Mouse (Mus musculus) heart, embryonic 11.5 days (tissue): ENCODE data around the gene Mapk8ip3. TPM values are rescaled to one million over a fixed set of nuclear protein-coding genes. Genes with fewer than 3 reads are reported as not detected.
A peak's percentile ranks its signal among the peaks of the same experiment; 100 is the strongest.

ENCODE experiments used
- ATAC-seq: fragments of 200-750 bp; cut with Nextera tagmentation; replicated peaks from 2 replicates; pipeline ENCODE4 v1.8.0; 2017; ENCODE audit warnings: moderate library complexity; ENCODE audit not compliant: insufficient number of reproducible peaks, low FRiP score, low TSS enrichment
- H3K27ac ChIP-seq: fragments of 300-500 bp; sonication (generic); 2 replicates; pipeline ENCODE4 v1.5.1; 2014; ENCODE audit warnings: mild to moderate bottlenecking, low read depth, low read length
- H3K27me3 ChIP-seq: fragments of 300-500 bp; sonication (generic); 2 replicates; pipeline ENCODE4 v1.6.1; 2014; ENCODE audit warnings: mild to moderate bottlenecking, low read length, mixed read lengths; ENCODE audit not compliant: control insufficient read depth, insufficient read depth
- H3K36me3 ChIP-seq: fragments of 300-500 bp; sonication (generic); 2 replicates; pipeline ENCODE4 v1.6.1; 2014; ENCODE audit warnings: mild to moderate bottlenecking, low read length, moderate library complexity, mixed read lengths; ENCODE audit not compliant: control insufficient read depth, insufficient read depth
- H3K4me1 ChIP-seq: fragments of 300-500 bp; sonication (generic); 2 replicates; pipeline ENCODE4 v1.6.1; 2014; ENCODE audit warnings: low read length; ENCODE audit not compliant: control insufficient read depth, insufficient read depth
- H3K4me2 ChIP-seq: fragments of 300-500 bp; sonication (generic); 2 replicates; pipeline ENCODE4 v1.6.1; 2014; ENCODE audit warnings: mild to moderate bottlenecking, moderate library complexity
- H3K4me3 ChIP-seq: fragments of 300-500 bp; sonication (generic); 2 replicates; pipeline ENCODE4 v1.5.1; 2014; ENCODE audit warnings: low read depth, low read length
- H3K9ac ChIP-seq: fragments of 300-500 bp; sonication (generic); 2 replicates; pipeline ENCODE4 v1.6.1; 2014; ENCODE audit warnings: mild to moderate bottlenecking, low read depth, low read length, moderate library complexity
- H3K9me3 ChIP-seq: fragments of 300-500 bp; sonication (generic); replicated peaks from 2 replicates; pipeline ENCODE4 v1.6.1; 2016; ENCODE audit warnings: low read length; ENCODE audit not compliant: control insufficient read depth
- WGBS: fragments of 180-500 bp; shearing (Covaris S2); extraction: QIAGEN DNeasy Blood & Tissue Kit; methylation state at CpG from one replicate; pipeline ENCODE4 v1.1.7; 2014; ENCODE audit not compliant: insufficient replicate concordance; 5-methylcytosine and 5-hydroxymethylcytosine counted together
- polyA plus RNA-seq: library from polyadenylated mRNA; unstranded; fragments of >200 nt; fragmentation: Nextera tagmentation; extraction: Ambion mirVana; gene quantifications from 2 replicates; pipeline ENCODE4 v1.2.1, GENCODE M21; 2014

Gene Mapk8ip3
- polyA plus RNA-seq, 1 experiment from 2014 or later, result 34.2 TPM

GRCm38 (mm10) chr17:24867914-24868313, 68.9 kb downstream of the Mapk8ip3 start:
- Histone ChIP-seq H3K4me2 (no peak overlapping the region), H3K27ac (no peak overlapping the region), H3K4me3 (no peak overlapping the region), H3K36me3 (no peaks in the 10 kb centered on the region), H3K9ac (no peak overlapping the region), H3K27me3 (no peaks in the 10 kb centered on the region), H3K9me3 (no peaks in the 10 kb centered on the region), H3K4me1 (no peaks in the 10 kb centered on the region)
- WGBS, result 87% methylated on average over 10 of the region's 10 CpGs
- no peak for ATAC-seq

GRCm38 (mm10) chr17:24865776-24866175, 71.0 kb downstream of the Mapk8ip3 start, which contains the start of gene Igfals:
Igfals (plus strand) TSS chr17:24865997.
- Histone ChIP-seq H3K27me3 (no peaks in the 10 kb centered on the region), H3K4me2 (no peak within 1 kb of the TSS), H3K9ac (no peak within 1 kb of the TSS), H3K36me3 (no peaks in the 10 kb centered on the region), H3K4me1 (no peaks in the 10 kb centered on the region), H3K4me3 (no peak within 1 kb of the TSS), H3K9me3 (no peaks in the 10 kb centered on the region), H3K27ac (no peak within 1 kb of the TSS)
- 89% methylated on average over 8 of the region's 8 CpGs for WGBS
- ATAC-seq, result no peak

GRCm38 (mm10) chr17:24861785-24862184, 75.0 kb downstream of the Mapk8ip3 start:
- H3K36me3 ChIP-seq, result no peaks in the 10 kb centered on the region
- no peak overlapping the region for H3K27ac ChIP-seq
- WGBS, result 86% methylated on average over 3 of the region's 3 CpGs
- H3K4me3 ChIP-seq, result no peak overlapping the region
- H3K9me3 ChIP-seq, result no peaks in the 10 kb centered on the region
- no peaks in the 10 kb centered on the region for H3K27me3 ChIP-seq
- H3K9ac ChIP-seq, result no peak overlapping the region
- no peaks in the 10 kb centered on the region for H3K4me1 ChIP-seq
- no peak for ATAC-seq
- H3K4me2 ChIP-seq, result no peak overlapping the region

GRCm38 (mm10) chr17:24860076-24860475, 76.7 kb downstream of the Mapk8ip3 start:
- Histone ChIP-seq H3K36me3 (no peaks in the 10 kb centered on the region), H3K9me3 (no peaks in the 10 kb centered on the region), H3K27ac (no peak overlapping the region), H3K27me3 (no peaks in the 10 kb centered on the region), H3K9ac (no peak overlapping the region), H3K4me1 (no peaks in the 10 kb centered on the region), H3K4me3 (no peak overlapping the region), H3K4me2 (no peak overlapping the region)
- ATAC-seq, result no peak
- WGBS, result 85% methylated on average over 8 of the region's 8 CpGs

- no peak overlapping the region for H3K9ac ChIP-seq
- no peaks in the 10 kb centered on the region for H3K4me1 ChIP-seq
- H3K4me3 ChIP-seq, result no peak overlapping the region
- no peak overlapping the region for H3K27ac ChIP-seq
- H3K4me2 ChIP-seq, result no peak overlapping the region
- H3K9me3 ChIP-seq, result no peaks in the 10 kb centered on the region
- no peak for ATAC-seq
- no peaks in the 10 kb centered on the region for H3K27me3 ChIP-seq
- no peaks in the 10 kb centered on the region for H3K36me3 ChIP-seq
- 86% methylated on average over 6 of the region's 6 CpGs for WGBS
Observed at GRCm38 (mm10) chr17:24858967-24859366, 77.8 kb downstream of the Mapk8ip3 start.

GRCm38 (mm10) chr17:24857831-24858470, 78.8 kb downstream of the Mapk8ip3 start:
- WGBS, result 80% methylated on average over 8 of the region's 8 CpGs
- Histone ChIP-seq H3K36me3 (0 out of 2 replicates have a peak, but pooled peaks cover 3% of the 10 kb centered on the region), H3K27ac (no peak overlapping the region), H3K4me1 (no peaks in the 10 kb centered on the region), H3K27me3 (no peaks in the 10 kb centered on the region), H3K9ac (no peak overlapping the region), H3K9me3 (no peaks in the 10 kb centered on the region), H3K4me2 (no peak overlapping the region), H3K4me3 (no peak overlapping the region)
- ATAC-seq, result no peak

- 81% methylated on average over 13 of the region's 13 CpGs for WGBS
- 0 out of 2 replicates have a peak, but pooled peaks cover 3% of the 10 kb centered on the region for H3K27me3 ChIP-seq
- H3K27ac ChIP-seq, result no peak overlapping the region
- H3K4me1 ChIP-seq, result no peaks in the 10 kb centered on the region
- no peak overlapping the region for H3K4me2 ChIP-seq
- 0 out of 2 replicates have a peak, but pooled peaks cover 3% of the 10 kb centered on the region for H3K36me3 ChIP-seq
- H3K9ac ChIP-seq, result no peak overlapping the region
- H3K4me3 ChIP-seq, result no peak overlapping the region
- no peak for ATAC-seq
- no peaks in the 10 kb centered on the region for H3K9me3 ChIP-seq
Observed at GRCm38 (mm10) chr17:24856589-24856988, 80.2 kb downstream of the Mapk8ip3 start.

GRCm38 (mm10) chr17:24855838-24856464, 80.8 kb downstream of the Mapk8ip3 start:
- 67% methylated on average over 3 of the region's 3 CpGs for WGBS
- Histone ChIP-seq H3K36me3 (0 out of 2 replicates have a peak, but pooled peaks cover 3% of the 10 kb centered on the region), H3K9ac (0 out of 2 replicates have a peak overlapping the region, but pooled peaks have one; percentile 39), H3K27ac (no peak overlapping the region), H3K4me2 (no peak overlapping the region), H3K4me1 (peaks cover 6% of the 10 kb centered on the region; the same call in 1 of the 2 replicates), H3K9me3 (no peaks in the 10 kb centered on the region), H3K4me3 (no peak overlapping the region), H3K27me3 (peaks cover 7% of the 10 kb centered on the region; the same call in 1 of the 2 replicates)
- no peak for ATAC-seq
